Mouse (Mus musculus): ENCODE measurements around the gene Syt3.

The Syt3 gene

DNA sequence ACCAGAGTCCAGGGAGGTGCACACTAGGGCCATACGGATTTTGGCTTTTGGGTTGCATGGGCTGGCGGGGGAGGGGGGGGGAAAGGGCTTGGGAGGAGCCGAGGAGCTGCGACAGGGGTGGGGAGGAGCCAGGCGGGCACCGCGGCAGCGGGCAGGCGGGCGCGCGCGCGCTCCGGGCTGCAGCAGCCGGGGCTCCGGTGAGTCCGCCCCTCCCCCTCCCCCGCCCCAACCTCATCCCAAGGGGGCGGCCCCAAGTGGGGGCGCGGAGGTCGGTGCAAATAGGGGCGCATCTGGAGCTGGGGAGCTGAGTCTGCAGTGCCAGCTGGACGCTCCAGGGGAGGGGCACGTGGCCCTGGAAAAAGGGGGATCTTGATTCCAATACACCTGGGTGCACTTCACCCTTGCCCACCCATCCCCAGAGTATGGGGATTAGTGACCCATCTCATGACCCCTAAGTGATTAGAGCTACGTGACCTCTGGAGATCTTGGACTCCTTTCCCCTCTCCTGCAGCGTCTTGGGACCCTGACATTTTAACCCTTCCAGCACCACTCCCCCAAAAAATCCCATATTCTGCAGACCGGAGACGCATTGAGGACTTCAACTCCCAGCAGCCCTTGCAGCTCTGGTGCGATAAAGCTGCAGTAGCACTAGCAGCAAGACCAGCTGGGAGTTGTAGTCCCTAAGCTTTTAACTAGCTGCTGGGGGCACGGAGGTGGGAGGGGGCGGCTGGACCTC lies at the start of gene Syt3:
Syt3 (plus strand) TSS at position 123 of the 736 bp plus-strand sequence.
- DNase-seq (ENCODE audit: extremely low read depth, low read depth): peak; percentile 57

DNA sequence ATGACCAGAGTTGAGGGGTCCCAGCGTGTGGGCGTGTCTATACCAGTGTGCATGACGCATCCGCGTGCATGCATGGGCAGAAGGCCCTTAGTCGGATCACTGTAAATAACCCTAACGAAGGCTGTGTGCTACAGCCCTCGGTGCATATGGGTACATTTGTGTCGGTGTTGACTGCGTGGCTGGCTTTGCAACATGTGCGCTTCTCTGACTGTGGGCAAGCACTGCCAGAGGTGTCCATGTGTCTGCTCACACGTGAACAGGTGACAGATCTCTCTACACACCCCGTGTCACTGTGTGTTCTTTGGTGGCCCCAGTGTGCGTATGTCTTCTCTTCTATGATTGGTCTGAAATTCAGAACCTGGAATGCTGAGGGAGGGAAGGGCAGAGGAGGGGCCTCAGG lies 49.8 kb upstream of the Syt3 start:
- DNase-seq (ENCODE audit: extremely low read depth, low read depth): no peak

DNA sequence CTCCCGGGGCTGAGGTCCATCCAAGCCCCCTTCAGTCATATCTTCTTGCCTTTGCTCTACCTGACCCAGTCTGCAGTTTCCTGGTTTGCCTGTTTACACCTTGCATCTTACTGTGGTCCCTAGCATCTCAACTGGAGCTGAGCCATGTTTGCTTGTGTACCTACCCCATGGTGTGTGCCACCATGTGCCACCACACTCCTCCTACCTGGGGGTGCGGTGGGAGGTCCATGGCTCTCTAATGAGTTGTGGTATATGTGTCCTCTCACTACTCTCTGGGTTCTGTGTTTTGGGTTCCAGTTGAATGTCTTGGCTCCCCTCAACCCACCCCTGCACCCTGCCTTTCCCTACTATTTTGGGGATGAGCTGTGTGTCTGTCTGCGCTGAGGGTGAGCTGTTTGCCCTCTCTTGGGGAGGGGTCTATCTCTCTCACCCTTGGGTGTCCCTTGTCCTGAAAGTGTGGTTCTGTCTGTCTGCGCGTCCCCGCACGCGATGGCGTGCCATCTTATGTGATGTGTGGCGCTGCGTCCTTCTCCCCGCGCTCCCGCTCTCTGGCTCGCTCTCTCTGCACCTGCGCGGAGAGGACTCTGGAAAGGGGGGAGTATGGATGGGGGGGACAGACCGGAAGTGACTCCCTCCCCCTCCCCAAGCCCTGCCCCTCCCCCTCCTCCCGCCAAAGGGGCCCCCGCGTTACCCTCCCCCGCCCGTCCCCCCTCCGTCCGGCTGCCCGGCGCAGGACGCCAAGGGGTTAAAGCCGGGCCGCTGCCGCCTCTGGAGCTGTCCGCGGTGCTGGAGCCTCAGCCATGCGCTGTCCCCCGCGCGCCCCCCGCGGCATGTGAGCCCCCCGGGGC lies 48.6 kb upstream of the Syt3 start:
- DNase-seq (ENCODE audit: extremely low read depth, low read depth): no peak

DNA sequence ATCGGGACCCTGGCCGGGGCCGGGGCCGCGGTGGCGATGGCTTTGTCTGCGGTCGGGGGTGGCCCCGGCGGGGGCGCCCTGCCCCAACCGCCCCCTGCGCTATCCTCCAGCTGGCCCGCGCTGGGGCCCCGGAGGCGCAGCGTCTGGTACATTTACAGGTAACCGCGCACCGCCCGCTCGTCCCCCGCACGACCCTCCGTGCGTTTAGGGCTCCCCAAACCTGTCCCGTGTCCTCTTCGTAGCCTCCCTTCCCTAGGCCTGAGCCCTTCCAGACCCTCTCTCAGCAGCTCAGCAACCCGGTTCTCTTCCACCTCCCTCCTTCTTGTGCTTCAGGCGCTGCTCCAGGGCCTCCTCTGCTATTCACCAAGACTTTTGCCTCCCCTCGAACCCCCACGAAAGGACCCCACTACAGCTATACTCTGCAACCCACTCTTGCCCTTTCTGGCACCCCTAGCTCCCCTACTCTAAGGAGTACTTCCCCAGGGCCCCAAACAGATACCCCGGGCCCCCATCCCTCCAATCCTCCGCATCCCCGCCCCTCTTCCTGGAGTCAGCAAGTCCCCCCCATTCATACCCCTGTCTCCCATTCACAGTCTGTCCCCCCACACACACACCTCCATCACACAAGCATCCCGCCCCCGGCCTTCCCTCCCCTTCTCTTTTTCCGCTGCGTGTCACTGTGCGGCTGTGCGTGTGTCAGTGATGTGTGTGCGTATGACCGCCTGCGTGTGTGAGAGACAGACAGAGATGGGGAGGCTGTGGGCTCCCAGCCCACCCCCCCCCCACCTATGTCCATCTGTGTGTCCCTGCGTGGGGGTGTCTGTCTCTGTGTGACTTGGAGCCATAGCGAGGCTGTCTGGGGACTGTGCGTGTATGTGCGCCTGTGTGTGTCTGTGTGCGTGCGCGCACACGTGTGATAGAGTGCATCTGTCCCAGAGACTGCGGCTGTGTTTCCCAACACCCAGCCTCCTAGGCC lies 47.6 kb upstream of the Syt3 start:
- no peak for DNase-seq (ENCODE audit: extremely low read depth, low read depth)

DNA sequence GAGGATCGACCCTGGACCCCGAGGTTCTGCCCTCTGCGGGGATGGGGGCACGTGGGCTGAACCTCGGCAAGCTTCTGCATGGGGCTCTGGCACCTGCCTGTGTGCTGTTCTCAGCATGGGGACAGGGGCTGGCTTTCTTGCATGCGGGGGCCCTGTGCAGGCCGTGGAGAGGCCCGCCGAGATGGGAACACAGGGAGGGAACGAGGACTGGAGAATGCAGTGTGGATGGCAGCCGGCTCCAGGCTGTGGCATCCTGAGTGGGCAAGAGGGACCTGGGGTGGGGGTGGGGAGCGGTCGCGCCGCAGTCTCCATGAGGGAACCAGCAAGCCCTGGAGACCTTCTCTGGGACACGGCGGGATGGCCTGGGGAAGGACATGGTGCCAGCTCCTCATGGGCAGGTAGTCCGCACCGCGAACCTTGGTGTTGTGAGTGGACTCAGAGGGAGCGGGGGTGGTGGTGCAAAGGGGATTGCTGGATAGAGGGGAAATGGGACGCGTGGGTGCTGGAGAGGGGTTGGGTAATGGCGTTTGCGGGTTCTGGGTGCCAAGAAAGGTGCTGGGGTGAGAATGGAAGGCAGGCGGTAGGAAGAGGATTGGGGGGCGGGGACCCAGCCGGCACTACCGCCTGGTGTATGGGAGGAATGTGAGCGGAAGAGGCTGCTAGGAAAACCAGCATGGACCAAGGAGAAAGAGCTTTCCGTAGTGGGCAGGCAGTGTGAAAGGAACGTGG lies 46.6 kb upstream of the Syt3 start:
- DNase-seq (ENCODE audit: extremely low read depth, low read depth): no peak

DNA sequence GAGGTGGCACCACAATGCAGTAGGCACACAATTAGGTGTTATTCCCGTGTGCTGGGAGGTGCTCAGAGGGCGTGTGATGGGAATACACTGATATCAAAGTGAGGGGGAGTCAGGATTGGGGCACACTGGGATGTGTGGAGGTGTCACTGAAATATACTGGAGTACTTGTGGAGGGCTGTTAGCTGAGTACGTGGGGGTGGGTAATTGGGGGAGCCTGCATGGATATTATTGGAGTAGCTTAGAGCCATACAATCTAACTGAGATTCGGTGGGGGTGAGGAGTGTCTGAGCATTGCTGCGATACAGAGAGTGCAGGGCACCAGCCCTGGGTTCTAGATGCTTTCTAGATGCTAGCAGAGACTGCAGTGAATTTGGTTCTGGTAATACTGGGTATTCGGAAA lies 43.7 kb upstream of the Syt3 start:
- DNase-seq (ENCODE audit: extremely low read depth, low read depth): no peak

DNA sequence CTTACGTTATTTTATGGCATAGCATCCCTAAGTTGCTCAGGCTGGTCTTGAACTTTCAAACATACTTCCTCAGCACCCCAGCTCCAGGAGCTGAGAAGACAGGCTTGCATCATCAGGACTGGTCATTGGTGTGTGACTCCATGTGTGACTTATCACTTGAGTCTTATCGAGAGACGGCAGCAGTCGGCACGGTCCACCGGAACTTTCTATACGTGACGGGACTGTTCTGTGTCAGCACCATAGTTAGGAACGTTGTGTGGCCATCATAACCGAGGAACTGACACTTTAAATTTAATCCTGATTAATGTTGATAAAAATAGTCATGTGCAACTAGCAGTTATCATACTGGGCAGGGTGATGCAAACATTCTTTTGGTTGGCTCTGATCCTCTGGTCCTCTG lies 42.8 kb upstream of the Syt3 start:
- no peak for DNase-seq (ENCODE audit: extremely low read depth, low read depth)

DNA sequence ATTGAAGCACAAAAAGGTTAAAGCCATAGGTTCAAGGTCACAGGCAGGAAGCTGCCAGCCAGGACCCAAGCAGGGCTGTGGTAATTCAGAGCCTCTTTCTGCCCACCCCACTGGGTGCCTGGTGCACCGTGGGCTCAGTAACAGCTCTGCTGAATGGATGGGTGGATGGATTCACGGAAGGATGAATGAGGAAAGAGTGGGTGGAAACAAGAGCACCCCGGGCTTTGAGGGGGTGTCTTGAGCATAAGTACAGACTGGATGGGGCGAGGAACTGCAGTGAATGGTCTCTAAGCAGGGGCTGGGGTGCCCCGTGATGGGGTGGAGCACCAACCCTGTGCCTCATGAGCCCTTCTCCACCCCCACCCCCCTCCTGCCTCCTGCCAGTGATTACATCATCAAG lies 42.2 kb upstream of the Syt3 start:
- no peak for DNase-seq (ENCODE audit: extremely low read depth, low read depth)

DNA sequence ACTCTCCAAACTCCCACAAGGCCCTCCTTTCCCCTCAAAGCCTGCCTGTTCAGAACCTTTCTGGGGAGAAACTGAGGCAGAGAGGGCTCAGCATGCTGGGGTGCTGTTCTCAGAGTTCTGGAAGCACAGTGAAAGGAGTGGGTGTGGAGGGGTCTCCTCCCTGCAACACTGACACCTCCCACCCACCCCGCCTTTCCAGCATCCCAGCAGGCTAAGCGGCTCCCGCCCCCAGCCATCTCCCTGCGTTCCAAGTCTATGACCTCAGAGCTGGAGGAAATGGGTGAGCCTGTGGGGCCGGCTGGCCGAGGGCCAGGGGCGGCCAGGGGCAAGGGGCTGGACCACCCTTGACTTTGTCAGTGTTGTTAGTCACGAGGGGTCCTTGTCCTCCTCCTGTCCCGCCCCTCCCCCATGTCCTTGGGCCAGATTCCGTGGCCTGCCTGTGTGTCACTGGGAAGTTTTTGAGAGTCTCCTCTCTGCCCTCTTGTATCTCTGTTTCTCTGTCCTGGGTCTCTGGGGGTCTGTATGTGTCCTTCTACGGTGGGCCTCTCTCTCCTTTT lies 40.4 kb upstream of the Syt3 start:
- no peak for DNase-seq (ENCODE audit: extremely low read depth, low read depth)

DNA sequence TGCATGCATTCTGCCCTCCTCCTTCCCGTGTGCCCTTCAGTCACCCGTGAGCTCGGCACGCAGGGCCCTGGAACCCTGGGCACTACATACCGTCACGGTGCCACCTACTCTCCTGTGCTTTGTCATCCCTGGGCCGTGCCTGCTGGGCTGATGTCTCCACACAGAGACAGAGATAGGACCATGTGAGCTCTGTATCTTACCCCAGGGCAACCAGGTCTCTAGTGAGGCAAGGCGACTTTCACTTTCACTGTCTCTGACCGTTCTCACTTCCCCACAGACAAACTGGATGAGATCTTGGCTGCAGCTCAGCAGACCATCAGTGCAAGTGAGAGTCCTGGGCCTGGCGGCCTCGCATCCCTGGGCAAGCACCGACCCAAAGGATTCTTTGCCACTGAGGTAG lies 39.3 kb upstream of the Syt3 start:
- DNase-seq (ENCODE audit: extremely low read depth, low read depth): no peak

DNA sequence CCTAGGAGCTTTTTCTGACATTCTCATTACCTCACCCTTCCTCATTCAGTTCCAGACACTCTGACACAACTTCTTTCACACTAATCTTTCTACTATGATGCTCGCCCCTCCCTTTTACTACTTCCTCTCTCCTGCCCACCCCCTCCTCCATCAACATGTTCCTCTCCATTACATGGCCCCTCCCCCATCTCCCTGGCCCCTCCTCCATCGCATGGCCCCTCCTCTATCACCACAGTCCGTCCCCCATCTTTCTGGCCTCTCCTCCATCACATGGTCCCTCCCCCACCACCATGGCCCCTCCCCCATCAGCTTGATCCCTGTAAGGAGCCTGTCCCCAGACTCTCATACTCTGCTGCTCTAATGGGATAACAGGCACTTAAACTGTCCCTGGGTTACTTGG lies 34.9 kb upstream of the Syt3 start:
- DNase-seq (ENCODE audit: extremely low read depth, low read depth): peak; percentile 55

DNA sequence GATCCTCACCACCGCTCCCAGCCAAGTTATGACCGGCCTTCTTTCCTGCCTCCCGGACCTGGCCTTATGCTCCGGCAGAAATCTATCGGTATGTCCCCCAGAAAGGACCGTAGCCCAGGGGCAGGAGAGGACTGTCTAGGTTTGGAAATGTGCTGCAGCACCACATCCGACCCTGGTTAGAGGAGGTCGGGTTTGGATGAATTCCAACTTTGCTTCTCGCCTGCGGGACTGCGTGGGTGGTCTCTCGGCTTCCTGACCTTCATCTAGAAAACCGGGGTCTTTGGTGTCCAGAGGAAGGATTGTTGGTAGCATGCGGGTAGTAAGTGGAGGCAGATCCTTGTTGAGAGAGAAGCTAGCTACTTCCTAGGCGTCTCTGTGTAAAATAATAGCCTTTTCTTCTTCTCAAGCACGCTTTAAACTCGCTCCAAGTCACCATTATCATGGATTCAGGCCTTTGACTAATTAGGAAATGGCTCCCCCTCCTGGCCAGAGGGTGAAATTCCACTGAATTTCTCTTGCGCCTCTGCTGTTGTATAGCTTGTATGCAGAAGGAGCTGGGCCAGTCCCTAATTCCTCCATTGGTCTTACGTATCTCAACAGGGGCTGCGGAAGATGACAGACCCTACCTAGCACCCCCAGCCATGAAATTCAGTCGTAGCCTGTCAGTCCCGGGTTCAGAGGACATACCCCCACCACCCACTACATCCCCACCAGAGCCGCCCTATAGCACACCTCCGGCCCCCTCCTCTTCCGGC lies 32.8 kb upstream of the Syt3 start:
- peak; percentile 76 for DNase-seq (ENCODE audit: extremely low read depth, low read depth)

DNA sequence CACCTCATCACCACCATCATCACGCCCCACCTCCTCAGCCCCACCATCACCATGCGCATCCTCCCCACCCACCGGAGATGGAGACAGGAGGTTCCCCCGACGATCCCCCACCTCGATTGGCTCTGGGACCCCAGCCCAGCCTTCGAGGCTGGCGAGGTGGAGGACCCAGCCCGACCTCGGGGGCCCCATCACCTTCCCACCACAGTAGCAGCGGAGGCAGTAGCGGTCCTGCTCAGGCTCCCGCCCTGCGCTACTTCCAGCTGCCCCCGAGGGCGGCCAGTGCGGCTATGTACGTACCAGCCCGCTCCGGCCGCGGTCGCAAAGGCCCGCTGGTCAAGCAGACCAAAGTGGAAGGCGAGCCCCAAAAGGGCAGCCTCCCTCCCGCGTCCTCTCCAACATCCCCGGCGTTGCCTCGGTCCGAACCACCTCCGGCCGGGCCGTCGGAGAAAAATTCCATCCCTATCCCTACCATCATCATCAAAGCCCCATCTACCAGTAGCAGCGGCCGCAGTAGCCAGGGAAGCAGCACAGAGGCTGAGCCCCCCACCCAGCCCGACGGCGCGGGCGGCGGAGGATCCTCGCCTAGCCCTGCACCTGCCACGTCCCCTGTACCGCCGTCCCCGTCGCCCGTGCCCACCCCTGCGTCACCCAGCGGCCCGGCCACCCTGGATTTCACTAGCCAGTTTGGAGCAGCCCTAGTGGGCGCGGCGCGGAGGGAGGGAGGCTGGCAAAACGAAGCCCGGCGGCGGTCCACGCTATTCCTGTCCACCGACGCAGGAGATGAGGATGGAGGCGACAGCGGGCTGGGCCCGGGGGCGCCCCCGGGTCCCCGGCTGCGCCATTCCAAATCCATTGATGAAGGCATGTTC lies 31.8 kb upstream of the Syt3 start:
- no peak for DNase-seq (ENCODE audit: extremely low read depth, low read depth)

DNA sequence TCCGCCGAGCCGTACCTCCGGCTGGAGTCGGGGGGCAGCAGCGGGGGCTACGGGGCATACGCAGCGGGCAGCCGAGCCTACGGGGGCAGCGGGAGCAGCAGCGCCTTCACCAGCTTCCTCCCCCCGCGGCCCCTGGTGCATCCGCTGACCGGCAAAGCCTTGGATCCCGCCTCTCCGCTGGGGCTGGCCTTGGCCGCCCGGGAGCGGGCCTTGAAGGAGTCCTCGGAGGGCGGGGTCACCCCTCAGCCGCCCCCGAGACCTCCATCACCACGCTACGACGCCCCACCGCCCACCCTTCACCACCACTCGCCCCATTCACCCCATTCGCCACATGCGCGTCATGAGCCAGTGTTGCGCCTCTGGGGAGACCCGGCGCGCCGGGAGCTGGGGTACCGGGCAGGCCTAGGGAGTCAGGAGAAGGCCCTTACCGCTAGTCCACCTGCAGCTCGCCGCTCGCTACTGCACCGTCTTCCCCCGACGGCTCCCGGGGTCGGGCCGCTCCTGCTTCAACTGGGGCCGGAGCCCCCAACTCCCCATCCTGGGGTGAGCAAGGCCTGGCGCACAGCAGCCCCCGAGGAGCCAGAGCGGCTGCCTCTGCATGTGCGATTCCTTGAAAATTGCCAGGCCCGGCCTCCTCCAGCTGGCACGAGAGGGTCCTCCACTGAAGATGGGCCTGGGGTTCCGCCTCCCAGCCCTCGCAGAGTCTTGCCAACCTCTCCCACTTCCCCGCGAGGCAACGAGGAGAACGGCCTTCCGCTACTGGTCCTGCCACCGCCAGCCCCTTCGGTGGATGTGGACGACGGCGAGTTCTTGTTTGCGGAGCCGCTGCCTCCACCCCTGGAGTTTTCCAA lies 30.9 kb upstream of the Syt3 start:
- DNase-seq (ENCODE audit: extremely low read depth, low read depth): no peak

DNA sequence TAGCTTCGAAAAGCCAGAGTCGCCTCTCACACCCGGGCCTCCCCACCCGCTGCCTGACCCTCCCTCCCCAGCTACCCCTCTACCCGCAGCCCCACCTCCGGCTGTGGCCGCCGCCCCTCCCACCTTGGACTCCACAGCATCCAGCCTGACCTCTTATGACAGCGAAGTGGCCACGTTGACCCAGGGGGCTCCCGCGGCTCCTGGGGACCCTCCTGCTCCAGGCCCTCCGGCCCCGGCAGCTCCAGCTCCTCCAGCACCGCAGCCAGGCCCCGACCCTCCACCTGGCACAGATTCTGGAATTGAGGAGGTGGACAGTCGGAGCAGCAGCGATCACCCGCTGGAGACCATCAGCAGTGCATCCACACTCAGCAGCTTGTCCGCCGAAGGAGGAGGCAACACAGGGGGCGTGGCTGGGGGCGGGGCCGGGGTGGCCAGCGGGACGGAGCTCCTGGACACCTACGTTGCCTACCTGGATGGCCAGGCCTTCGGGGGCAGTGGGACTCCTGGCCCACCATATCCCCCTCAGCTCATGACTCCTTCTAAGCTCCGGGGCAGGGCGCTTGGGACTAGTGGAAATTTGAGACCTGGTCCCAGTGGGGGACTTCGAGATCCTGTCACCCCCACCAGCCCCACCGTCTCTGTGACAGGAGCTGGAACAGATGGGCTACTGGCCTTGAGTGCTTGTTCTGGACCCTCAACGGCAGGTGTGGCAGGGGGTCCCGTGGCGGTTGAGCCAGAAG lies 30.1 kb upstream of the Syt3 start:
- no peak for DNase-seq (ENCODE audit: extremely low read depth, low read depth)

DNA sequence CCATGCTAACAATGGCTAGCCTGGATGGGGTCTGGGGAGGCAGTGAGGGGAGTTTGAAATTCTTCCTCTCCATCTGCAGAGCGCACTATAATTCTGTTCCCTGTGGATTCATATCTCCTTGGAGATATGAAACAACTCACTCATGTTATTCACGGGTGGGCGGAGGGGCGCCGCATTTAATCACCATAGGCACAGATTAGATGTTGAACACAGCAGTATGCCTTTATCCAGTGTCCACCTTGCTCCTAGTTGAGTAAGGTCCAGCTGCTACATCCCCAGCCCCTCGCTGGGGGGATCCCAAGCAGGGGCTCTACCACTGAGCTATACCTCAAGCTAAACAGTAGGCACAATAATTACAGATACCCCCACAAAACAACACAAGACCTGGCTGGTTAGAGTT lies 28.5 kb upstream of the Syt3 start:
- DNase-seq (ENCODE audit: extremely low read depth, low read depth): no peak

All from MEL-GATA-1-ER (cell line).